In the genomic region with DNA sequence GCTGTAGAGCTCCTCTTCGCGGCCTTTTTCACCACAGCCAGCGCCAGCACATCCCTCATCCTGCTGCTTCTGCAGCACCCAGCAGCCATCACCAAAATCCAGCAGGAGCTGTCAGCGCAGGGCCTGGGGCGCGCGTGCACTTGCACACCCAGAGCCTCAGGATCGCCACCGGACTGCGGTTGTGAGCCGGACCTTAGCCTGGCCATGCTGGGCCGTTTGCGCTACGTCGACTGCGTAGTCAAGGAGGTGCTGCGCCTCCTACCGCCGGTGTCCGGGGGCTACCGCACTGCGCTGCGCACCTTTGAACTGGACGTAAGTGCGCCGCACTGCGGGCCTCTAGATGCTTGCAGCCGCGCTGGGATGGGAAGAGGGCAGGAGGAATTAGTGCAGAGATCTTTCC, we compare ENCODE assay signal across 8 mouse cellular contexts. TPM values are rescaled to one million over a fixed set of nuclear protein-coding genes. Genes with fewer than 3 reads are reported as not detected.
DNase-seq lines count a peak whose midpoint lies in the region; ATAC-seq and TF ChIP-seq lines count a peak whose summit lies in the region.

No protein-coding gene starts in this region.

- H3K4me3 ChIP-seq in kidney, embryonic 15.5 days (replicated peaks), result peak overlapping the region; percentile 15; the same call in 1 of the 2 replicates
- H3K4me3 ChIP-seq in embryonic facial prominence, embryonic 10.5 days, result peak overlapping the region; percentile 40
- H3K4me3 ChIP-seq in hindbrain, embryonic 15.5 days, result 0 out of 2 replicates have a peak overlapping the region, but pooled peaks have one; percentile 10
- no peak overlapping the region for H3K4me3 ChIP-seq in midbrain, postnatal 0 days (ENCODE audit: low read depth, low read length)

- peaks cover 46% of the 10 kb centered on the region for H3K4me1 ChIP-seq in kidney, embryonic 15.5 days
- H3K4me1 ChIP-seq in embryonic facial prominence, embryonic 10.5 days, result peaks cover 50% of the 10 kb centered on the region
- peaks cover 31% of the 10 kb centered on the region for H3K4me1 ChIP-seq in hindbrain, embryonic 15.5 days (replicated peaks)
- H3K4me1 ChIP-seq in midbrain, postnatal 0 days (ENCODE audit: insufficient read depth, low read length), result no peaks in the 10 kb centered on the region

- no peak overlapping the region for H3K27ac ChIP-seq in kidney, embryonic 15.5 days
- H3K27ac ChIP-seq in embryonic facial prominence, embryonic 10.5 days (replicated peaks), result no peak overlapping the region
- no peak overlapping the region for H3K27ac ChIP-seq in hindbrain, embryonic 15.5 days (replicated peaks)
- no peak overlapping the region for H3K27ac ChIP-seq in midbrain, postnatal 0 days (ENCODE audit: low read depth, low read length)

- DNase-seq in kidney, adult 18-20 months, result no peak
- DNase-seq in embryonic facial prominence, embryonic 10.5 days (ENCODE audit: low spot score), result peak; percentile 77
- peak; percentile 9 for DNase-seq in midbrain, postnatal 0 days (ENCODE audit: low spot score)
- no peak for DNase-seq in right cerebral cortex, postnatal 4 days
- no peak for DNase-seq in kidney, adult 9 months

- TF ChIP-seq CTCF in midbrain, postnatal 0 days (IDR thresholded peaks at IDR 0.05), result peak; percentile 54

- peaks cover 100% of the 10 kb centered on the region for H3K27me3 ChIP-seq in kidney, embryonic 15.5 days
- H3K27me3 ChIP-seq in embryonic facial prominence, embryonic 10.5 days (replicated peaks; ENCODE audit: low read depth, poor library complexity, severe bottlenecking), result peaks cover 100% of the 10 kb centered on the region
- H3K27me3 ChIP-seq in hindbrain, embryonic 15.5 days, result peaks cover 100% of the 10 kb centered on the region
- peaks cover 100% of the 10 kb centered on the region for H3K27me3 ChIP-seq in midbrain, postnatal 0 days (ENCODE audit: insufficient read depth, low read length)

- no peaks in the 10 kb centered on the region for H3K36me3 ChIP-seq in kidney, embryonic 15.5 days
- H3K36me3 ChIP-seq in embryonic facial prominence, embryonic 10.5 days (replicated peaks), result no peaks in the 10 kb centered on the region
- no peaks in the 10 kb centered on the region for H3K36me3 ChIP-seq in hindbrain, embryonic 15.5 days
- H3K36me3 ChIP-seq in midbrain, postnatal 0 days (ENCODE audit: insufficient read depth, low read length), result no peaks in the 10 kb centered on the region

- H3K4me2 ChIP-seq in kidney, embryonic 15.5 days, result peak overlapping the region; percentile 45
- H3K4me2 ChIP-seq in hindbrain, embryonic 15.5 days, result peak overlapping the region; percentile 31
- peak overlapping the region; percentile 28 for H3K4me2 ChIP-seq in midbrain, postnatal 0 days (ENCODE audit: low read depth, low read length, poor library complexity, severe bottlenecking)

- no peaks in the 10 kb centered on the region; the same call in 1 of the 2 replicates for H3K9me3 ChIP-seq in kidney, embryonic 15.5 days (replicated peaks)
- no peaks in the 10 kb centered on the region for H3K9me3 ChIP-seq in embryonic facial prominence, embryonic 10.5 days
- H3K9me3 ChIP-seq in hindbrain, embryonic 15.5 days, result no peaks in the 10 kb centered on the region
- H3K9me3 ChIP-seq in midbrain, postnatal 0 days (ENCODE audit: low read length), result no peaks in the 10 kb centered on the region

- H3K9ac ChIP-seq in kidney, embryonic 15.5 days, result no peak overlapping the region
- H3K9ac ChIP-seq in hindbrain, embryonic 15.5 days, result no peak overlapping the region
- no peak overlapping the region for H3K9ac ChIP-seq in midbrain, postnatal 0 days (replicated peaks; ENCODE audit: low read length, poor library complexity, severe bottlenecking)

- ATAC-seq in kidney, embryonic 15.5 days (replicated peaks; ENCODE audit: low FRiP score), result no peak
- ATAC-seq in hindbrain, embryonic 15.5 days (ENCODE audit: low FRiP score, low read depth), result no peak
- no peak for ATAC-seq in midbrain, postnatal 0 days (ENCODE audit: low FRiP score)
- no peak for ATAC-seq in monocyte, adult 5-6 weeks (replicated peaks; ENCODE audit: insufficient number of reproducible peaks, low FRiP score, low TSS enrichment, poor library complexity, severe bottlenecking)

- WGBS in kidney, embryonic 15.5 days, result 4% methylated on average over 29 of the region's 29 CpGs
- WGBS in embryonic facial prominence, embryonic 10.5 days, result 3% methylated on average over 29 of the region's 29 CpGs
- WGBS in hindbrain, embryonic 15.5 days, result 4% methylated on average over 29 of the region's 29 CpGs
- 5% methylated on average over 29 of the region's 29 CpGs for WGBS in midbrain, postnatal 0 days

RNA-seq across cellular contexts. Expression of gene Cyp26c1, which starts 5.3 kb away (rescaled TPM):
- not detected in 2 replicates for polyA plus RNA-seq in kidney, embryonic 15.5 days (2015; fragmentation: Nextera tagmentation; extraction: Ambion mirVana)
- 4.3 and 5.9 TPM in 2 replicates for polyA plus RNA-seq in embryonic facial prominence, embryonic 10.5 days (2016; fragmentation: Nextera tagmentation; extraction: Ambion mirVana)
- not detected in 2 replicates for polyA plus RNA-seq in hindbrain, embryonic 15.5 days (2015; fragmentation: Nextera tagmentation; extraction: Ambion mirVana)
- not detected in 2 replicates for total RNA-seq in midbrain, postnatal 0 days (2014; rRNA removed)
- not detected in 2 replicates for polyA plus RNA-seq in midbrain, postnatal 0 days (2015; fragmentation: Nextera tagmentation; extraction: Ambion mirVana)
- total RNA-seq in monocyte, adult 5-6 weeks (2017), result not detected in 3 replicates

RNA-seq across cellular contexts. Expression of gene Cyp26a1, which starts 6.9 kb away (rescaled TPM):
- polyA plus RNA-seq in kidney, embryonic 15.5 days (2015; fragmentation: Nextera tagmentation; extraction: Ambion mirVana), result 2.2 and 3.2 TPM in 2 replicates
- polyA plus RNA-seq in embryonic facial prominence, embryonic 10.5 days (2016; fragmentation: Nextera tagmentation; extraction: Ambion mirVana), result 28.2 and 29.0 TPM in 2 replicates
- polyA plus RNA-seq in hindbrain, embryonic 15.5 days (2015; fragmentation: Nextera tagmentation; extraction: Ambion mirVana), result 0.22 TPM in 1 of 2 replicates, not detected in the other
- total RNA-seq in midbrain, postnatal 0 days (2014; rRNA removed), result not detected in 2 replicates
- polyA plus RNA-seq in midbrain, postnatal 0 days (2015; fragmentation: Nextera tagmentation; extraction: Ambion mirVana), result 0.09 and 0.11 TPM in 2 replicates
- total RNA-seq in monocyte, adult 5-6 weeks (2017), result 0.87 TPM in 1 of 3 replicates, not detected in the others

Comparison
In these comparisons a context has a peak if more than half of its experiments do, and no peak if none do; other contexts are left out.
1. DNase-seq: peak in embryonic facial prominence, embryonic 10.5 days (single experiment) and midbrain, postnatal 0 days (single experiment); none in kidney, adult 18-20 months (single experiment), right cerebral cortex, postnatal 4 days (single experiment) and kidney, adult 9 months (single experiment).
2. Peak in every context shown above with its lines, with median percentiles within 50 percentile points of each other: H3K4me2 ChIP-seq.